Mouse (Mus musculus): ENCODE measurements around the gene Csgalnact2.

DNA sequence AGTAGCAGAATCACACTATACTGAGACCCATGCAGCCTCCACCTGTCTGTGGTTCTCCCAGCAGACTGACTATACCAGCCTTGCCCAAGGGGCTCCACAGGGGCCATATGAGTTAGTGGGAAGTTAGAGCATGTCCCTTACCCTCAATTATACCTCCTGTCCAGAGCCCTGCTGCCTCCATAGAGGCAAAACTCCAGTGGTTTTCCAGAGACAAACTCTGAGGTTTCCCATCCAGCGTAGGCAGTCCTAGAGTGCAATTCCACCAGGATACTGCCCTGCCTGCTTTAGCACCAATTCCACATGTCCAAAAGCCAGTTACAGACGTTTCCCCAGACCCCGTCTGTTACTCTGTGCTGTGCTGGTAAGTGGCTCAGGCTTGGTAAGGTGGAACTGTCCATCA is 59.6 kb downstream of the Csgalnact2 start:
- no peak for TF ChIP-seq CTCF (IDR thresholded peaks at IDR 0.05; ENCODE audit: low read depth, low read length)
- TF ChIP-seq POLR2A (IDR thresholded peaks at IDR 0.05; ENCODE audit: insufficient read depth, low read length) = no peak
